Mouse (Mus musculus) telencephalon, adult 2 months (tissue): ENCODE measurements at regions not wholly inside any gene's neighbourhood (a gene's known extent, or its start where the extent isn't known, plus 50 kb on each side); places are given as distances from the start of the nearest gene placed in this dataset.
"Not testable (repeated sequence)": the region's sequence is repeated elsewhere in the genome, so short reads cannot be mapped to it uniquely, and the experiment has no call there.

Experiments
- DNase-seq: peaks from one replicate; pipeline ENCODE4 v3.0.0-alpha.2; 2011; ENCODE audit warnings: low read depth, low spot score

GRCm38 (mm10) chr17:66206074-66206473 lies 82.8 kb downstream of the Ddx11 start:
- DNase-seq, result no peak

- DNase-seq, result not testable (repeated sequence)
These were observed 84.6 kb downstream of the Ddx11 start for GRCm38 (mm10) chr17:66207653-66208497.

GRCm38 (mm10) chr17:66208803-66209515 lies 85.6 kb downstream of the Ddx11 start:
- DNase-seq, result not testable (repeated sequence)

- no peak for DNase-seq
These were observed 88.2 kb downstream of the Ddx11 start for GRCm38 (mm10) chr17:66211561-66211960.

- DNase-seq, result no peak
These were observed 89.3 kb downstream of the Ddx11 start for GRCm38 (mm10) chr17:66212616-66213015.

- no peak for DNase-seq
These were observed 95.0 kb downstream of the Ddx11 start for GRCm38 (mm10) chr17:66218321-66218720.

GRCm38 (mm10) chr17:66219669-66220435 lies 96.5 kb downstream of the Ddx11 start:
- DNase-seq, result no peak

- DNase-seq, result no peak
These were observed 97.9 kb downstream of the Ddx11 start for GRCm38 (mm10) chr17:66221256-66221655.

GRCm38 (mm10) chr17:66223711-66224110 lies 100.4 kb downstream of the Ddx11 start:
- DNase-seq, result no peak

- DNase-seq, result no peak
These were observed 100.9 kb downstream of the Ddx11 start for GRCm38 (mm10) chr17:66224241-66224640.

- DNase-seq, result no peak
These were observed 109.1 kb downstream of the Ddx11 start for GRCm38 (mm10) chr17:66232391-66232790.

GRCm38 (mm10) chr17:66232891-66233421 lies 109.6 kb downstream of the Ddx11 start:
- DNase-seq, result no peak

GRCm38 (mm10) chr17:66233451-66233951 lies 110.2 kb downstream of the Ddx11 start:
- no peak for DNase-seq

GRCm38 (mm10) chr17:66234432-66234831 lies 111.1 kb downstream of the Ddx11 start:
- DNase-seq, result no peak

- no peak for DNase-seq
These were observed 111.9 kb downstream of the Ddx11 start for GRCm38 (mm10) chr17:66235096-66235805.

- DNase-seq, result no peak
These were observed 112.6 kb downstream of the Ddx11 start for GRCm38 (mm10) chr17:66235806-66236335.

- no peak for DNase-seq
These were observed 118.7 kb downstream of the Ddx11 start for GRCm38 (mm10) chr17:66241868-66242622.

- no peak for DNase-seq
These were observed 120.9 kb downstream of the Ddx11 start for GRCm38 (mm10) chr17:66244183-66244582.

- no peak for DNase-seq
These were observed 122.8 kb downstream of the Ddx11 start for GRCm38 (mm10) chr17:66246031-66246534.

- no peak for DNase-seq
These were observed 128.2 kb downstream of the Ddx11 start for GRCm38 (mm10) chr17:66251495-66251894.
